Mouse (Mus musculus) megakaryocyte, embryonic 14.5 days (primary cell): Measurements from ENCODE around the gene Gm42791.

ENCODE experiments used
- FLI1 ChIP-seq: IDR thresholded peaks from 2 replicates; pipeline ENCODE4 v1.6.1; 2012; ENCODE audit warnings: low read length, inconsistent platforms, mixed read lengths
- GATA1 ChIP-seq: IDR thresholded peaks from 3 replicates; pipeline ENCODE4 v1.6.1; 2012; ENCODE audit warnings: mixed read lengths, low read length, inconsistent platforms, borderline replicate concordance

DNA sequence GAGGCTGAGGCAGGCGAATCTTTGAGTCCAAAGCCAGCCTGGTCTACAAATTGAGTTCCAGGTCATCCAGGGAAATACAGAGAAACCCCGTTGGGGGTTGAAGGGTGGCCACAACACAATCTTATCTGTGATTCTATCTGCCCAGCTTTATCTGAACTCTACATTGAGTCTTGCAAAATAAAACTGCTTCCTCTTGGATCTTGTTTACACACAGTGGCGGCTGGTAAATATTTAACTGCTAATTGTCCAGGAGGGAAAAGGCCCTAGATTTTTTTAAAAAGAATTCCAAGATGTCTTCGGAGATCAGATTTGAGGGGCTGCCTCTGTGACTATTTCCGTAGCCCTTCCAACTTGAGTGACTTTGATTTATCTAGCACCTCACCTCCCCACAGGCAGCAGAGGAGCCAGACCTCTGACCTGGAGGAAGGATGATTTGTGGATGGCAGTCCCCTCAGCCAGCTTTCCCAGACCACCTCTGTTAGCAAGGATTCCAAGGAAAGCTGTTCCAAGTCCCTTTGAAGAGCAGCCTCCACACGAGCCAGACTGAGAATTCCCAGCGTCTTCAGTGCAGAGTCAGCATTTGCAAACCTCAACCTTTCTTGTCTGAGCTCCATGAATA, 25.9 kb downstream of the Gm42791 start:
- TF ChIP-seq GATA1 (no peak), FLI1 (no peak)
